Mouse (Mus musculus) liver, adult 2 months (tissue): ENCODE results near the gene Dtd1. TPM values are rescaled to one million over a fixed set of nuclear protein-coding genes. Genes with fewer than 3 reads are reported as not detected.

Source experiments
- DNase-seq: peaks from one replicate; pipeline ENCODE4 v3.0.0-alpha.2; 2011; ENCODE audit warnings: low read depth, low spot score; ENCODE audit errors: extremely low read depth
- H3K27ac ChIP-seq: fragments of 200-500 bp; replicated peaks from 2 replicates; pipeline ENCODE4 v1.5.1; 2012; ENCODE audit warnings: low read depth, mild to moderate bottlenecking, control low read depth, inconsistent platforms, low read length; ENCODE audit not compliant: insufficient read depth
- H3K27me3 ChIP-seq: fragments of 200-500 bp; 2 replicates; pipeline ENCODE4 v1.6.1; 2012; ENCODE audit warnings: mild to moderate bottlenecking, moderate library complexity, low read length, inconsistent platforms; ENCODE audit not compliant: control insufficient read depth, insufficient read depth
- H3K36me3 ChIP-seq: fragments of 200-500 bp; 2 replicates; pipeline ENCODE4 v1.6.1; 2012; ENCODE audit warnings: low read length, inconsistent platforms; ENCODE audit not compliant: control insufficient read depth, insufficient read depth
- H3K4me1 ChIP-seq: fragments of 200-500 bp; 2 replicates; pipeline ENCODE4 v1.6.1; 2011; ENCODE audit warnings: low read length; ENCODE audit not compliant: control insufficient read depth, insufficient read depth
- H3K4me3 ChIP-seq: fragments of 200-500 bp; 2 replicates; pipeline ENCODE4 v1.5.1; 2011; ENCODE audit warnings: low read depth, mild to moderate bottlenecking, control low read depth, low read length, moderate library complexity; ENCODE audit not compliant: insufficient read depth
- H3K79me2 ChIP-seq: fragments of 200-500 bp; 2 replicates; pipeline ENCODE4 v1.6.1; 2012; ENCODE audit warnings: inconsistent platforms, mild to moderate bottlenecking, low read length, moderate library complexity; ENCODE audit not compliant: control insufficient read depth, insufficient read depth
- H3K9ac ChIP-seq: fragments of 200-500 bp; 2 replicates; pipeline ENCODE4 v1.6.1; 2012; ENCODE audit warnings: low read depth, mild to moderate bottlenecking, control low read depth, inconsistent platforms, low read length
- CTCF ChIP-seq: fragments of 200-500 bp; IDR thresholded peaks from 2 replicates; pipeline ENCODE4 v1.5.1; 2011; ENCODE audit warnings: low read depth, low read length, control low read depth
- POLR2A ChIP-seq: fragments of 200-500 bp; IDR thresholded peaks from 2 replicates; pipeline ENCODE4 v1.6.1; 2011; ENCODE audit warnings: low read length, control low read depth; ENCODE audit not compliant: insufficient read depth; ENCODE audit errors: extremely low read depth
- WGBS: fragments of 180-500 bp; shearing (Covaris S2); methylation state at CpG from one replicate; pipeline ENCODE4 v1.1.7; 2018; 5-methylcytosine and 5-hydroxymethylcytosine counted together
- polyA plus RNA-seq: library from polyadenylated mRNA; depleted of rRNA; stranded (reverse); fragments of >200 nt; gene quantifications from 2 replicates; pipeline ENCODE4 v1.2.3, GENCODE M21; 2012
- total RNA-seq: library from RNA; depleted of rRNA; stranded (reverse); fragments of >200 nt; gene quantifications from 2 replicates; pipeline ENCODE4 v1.2.3, GENCODE M21; 2014

The Dtd1 gene
- total and polyA plus RNA-seq, 2 experiments, result 8.8 to 14.2 TPM

- Histone ChIP-seq H3K4me3 (no peak overlapping the region), H3K4me1 (no peaks in the 10 kb centered on the region), H3K27ac (no peak overlapping the region), H3K79me2 (no peaks in the 10 kb centered on the region), H3K36me3 (no peaks in the 10 kb centered on the region), H3K9ac (no peak overlapping the region), H3K27me3 (no peaks in the 10 kb centered on the region)
- WGBS, result 93% methylated on average over 4 of the region's 4 CpGs
- no peak for DNase-seq
- TF ChIP-seq CTCF (no peak), POLR2A (no peak)
Measured at GRCm38 (mm10) chr2:144647151-144647550, 47.5 kb downstream of the Dtd1 start.

- DNase-seq, result no peak
- TF ChIP-seq POLR2A (no peak), CTCF (no peak)
- WGBS, result 100% methylated on average over 1 of the region's 1 CpGs
- H3K27me3 ChIP-seq, result no peaks in the 10 kb centered on the region
- no peak overlapping the region for H3K4me3 ChIP-seq
- no peaks in the 10 kb centered on the region for H3K36me3 ChIP-seq
- H3K27ac ChIP-seq, result no peak overlapping the region
- no peak overlapping the region for H3K9ac ChIP-seq
- no peaks in the 10 kb centered on the region for H3K79me2 ChIP-seq
- H3K4me1 ChIP-seq, result no peaks in the 10 kb centered on the region
Measured at GRCm38 (mm10) chr2:144649960-144650359, 50.3 kb downstream of the Dtd1 start.

GRCm38 (mm10) chr2:144652841-144653240, 53.1 kb downstream of the Dtd1 start:
- no peak overlapping the region for H3K27ac ChIP-seq
- H3K79me2 ChIP-seq, result no peaks in the 10 kb centered on the region
- H3K4me3 ChIP-seq, result no peak overlapping the region
- no peak for TF ChIP-seq CTCF
- TF ChIP-seq POLR2A, result no peak
- no peaks in the 10 kb centered on the region for H3K4me1 ChIP-seq
- no peak for DNase-seq
- H3K27me3 ChIP-seq, result no peaks in the 10 kb centered on the region
- no peak overlapping the region for H3K9ac ChIP-seq
- no peaks in the 10 kb centered on the region for H3K36me3 ChIP-seq
- whole genome bisulfite sequencing, result 96% methylated on average over 4 of the region's 4 CpGs

GRCm38 (mm10) chr2:144655307-144655706, 55.6 kb downstream of the Dtd1 start:
- DNase-seq, result no peak
- 89% methylated on average over 3 of the region's 3 CpGs for WGBS
- no peaks in the 10 kb centered on the region for H3K4me1 ChIP-seq
- no peak overlapping the region for H3K9ac ChIP-seq
- no peaks in the 10 kb centered on the region for H3K79me2 ChIP-seq
- no peaks in the 10 kb centered on the region for H3K36me3 ChIP-seq
- H3K27me3 ChIP-seq, result no peaks in the 10 kb centered on the region
- H3K27ac ChIP-seq, result no peak overlapping the region
- TF ChIP-seq CTCF (no peak), POLR2A (no peak)
- no peak overlapping the region for H3K4me3 ChIP-seq

GRCm38 (mm10) chr2:144668507-144668906, 68.8 kb downstream of the Dtd1 start:
- no peaks in the 10 kb centered on the region for H3K79me2 ChIP-seq
- TF ChIP-seq CTCF (no peak), POLR2A (no peak)
- H3K9ac ChIP-seq, result no peak overlapping the region
- WGBS, result 92% methylated on average over 4 of the region's 4 CpGs
- no peak overlapping the region for H3K27ac ChIP-seq
- H3K27me3 ChIP-seq, result no peaks in the 10 kb centered on the region
- H3K4me1 ChIP-seq, result no peaks in the 10 kb centered on the region
- H3K36me3 ChIP-seq, result no peaks in the 10 kb centered on the region
- no peak overlapping the region for H3K4me3 ChIP-seq
- DNase-seq, result no peak

- Histone ChIP-seq H3K4me1 (no peaks in the 10 kb centered on the region), H3K27ac (no peak overlapping the region)
- 94% methylated on average over 5 of the region's 5 CpGs for WGBS
Measured at GRCm38 (mm10) chr2:144670289-144670930, 70.7 kb downstream of the Dtd1 start.

More at GRCm38 (mm10) chr2:144670289-144670930, 70.7 kb downstream of the Dtd1 start:
- Histone ChIP-seq H3K27me3 (no peaks in the 10 kb centered on the region), H3K9ac (no peak overlapping the region), H3K4me3 (no peak overlapping the region), H3K79me2 (no peaks in the 10 kb centered on the region), H3K36me3 (no peaks in the 10 kb centered on the region)
- no peak for TF ChIP-seq CTCF
- TF ChIP-seq POLR2A, result no peak
- DNase-seq, result no peak
